Mouse (Mus musculus) T-cell, adult 2 months (primary cell): ENCODE data around the gene Acadl.

ENCODE experiments used
- DNase-seq: peaks from one replicate; pipeline ENCODE4 v3.0.0; 2022; ENCODE audit warnings: low spot score

Acadl gene

DNA sequence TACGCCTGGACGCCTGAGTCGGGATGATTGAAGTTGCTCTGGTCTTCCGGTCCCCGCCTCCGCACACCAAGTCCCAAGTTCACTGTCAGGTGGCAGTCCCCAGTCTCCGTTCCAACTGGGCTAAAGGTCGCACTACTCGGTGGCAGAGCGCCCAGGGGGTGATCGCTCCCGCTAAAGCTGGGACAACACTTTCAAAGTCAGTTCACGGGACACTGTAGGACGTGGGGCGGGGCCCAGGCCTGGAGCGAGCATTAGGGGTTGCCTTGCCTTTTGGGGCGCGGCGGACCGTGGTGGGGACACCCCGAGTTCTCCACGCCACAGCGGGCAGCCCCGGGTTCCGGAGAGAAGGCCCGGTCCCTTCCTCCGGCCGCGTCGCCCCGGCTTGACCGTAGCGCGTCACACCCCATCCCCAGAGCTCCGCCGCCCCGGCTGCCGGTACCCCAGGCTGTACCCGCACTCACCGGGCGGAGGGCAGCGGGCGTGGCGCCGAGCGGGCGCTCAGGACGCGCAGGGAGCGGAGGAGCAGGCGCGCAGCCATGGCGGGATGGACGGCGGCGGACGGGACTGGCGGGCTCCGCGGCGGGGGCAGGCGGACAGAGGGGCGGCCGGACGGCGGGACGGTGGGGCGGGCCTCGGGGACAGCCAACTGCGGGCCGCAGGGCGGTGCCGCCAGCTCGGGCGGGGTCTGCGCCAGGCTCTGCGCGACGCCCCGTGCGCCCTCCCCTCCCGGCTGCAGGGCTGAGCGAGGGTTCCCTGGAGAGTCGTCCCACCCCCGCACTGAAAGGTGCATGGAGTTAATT, at the start of gene Acadl:
Acadl (minus strand) TSS at position 566 of the 800 bp plus-strand sequence.
- DNase-seq: peak; percentile 61

DNA sequence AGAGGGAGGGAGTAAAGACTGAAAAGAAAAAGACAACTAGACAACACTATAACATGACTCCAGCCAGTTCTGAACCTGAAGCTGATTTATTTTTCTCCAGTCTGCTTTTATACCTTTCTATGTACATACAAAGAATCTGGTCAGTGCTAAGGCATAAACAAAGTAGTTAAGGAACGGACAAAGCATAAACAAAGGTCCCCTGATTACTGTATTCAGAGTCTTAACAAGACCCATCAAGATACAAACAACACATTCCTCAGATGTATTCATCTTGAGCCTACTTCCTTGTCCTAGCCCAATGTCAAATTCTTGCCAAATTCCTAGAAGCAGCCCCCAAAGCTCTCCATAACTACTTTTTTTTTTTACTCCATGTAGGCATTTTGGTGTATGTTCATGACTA, 49.2 kb upstream of the Acadl start:
- no peak for DNase-seq

DNA sequence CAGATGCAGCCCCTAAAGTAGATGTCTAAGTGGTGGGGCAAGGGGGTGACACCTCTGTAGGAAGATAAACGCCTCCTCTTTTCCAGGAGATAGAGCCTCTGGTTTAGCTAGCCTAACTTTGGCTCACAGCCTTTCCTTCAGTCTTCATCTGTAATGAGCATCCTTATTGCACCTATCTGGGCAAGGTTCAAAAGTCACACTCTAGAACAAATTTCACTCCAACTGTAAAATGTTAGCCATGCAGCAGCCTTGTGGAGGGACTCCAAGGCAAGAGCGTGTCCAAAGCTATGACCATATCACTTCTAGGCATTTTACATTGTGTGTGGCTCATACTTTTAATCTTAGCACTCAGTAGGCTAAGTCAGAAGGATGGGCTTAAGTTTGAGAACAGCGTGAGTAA, 39.5 kb upstream of the Acadl start:
- DNase-seq: no peak

DNA sequence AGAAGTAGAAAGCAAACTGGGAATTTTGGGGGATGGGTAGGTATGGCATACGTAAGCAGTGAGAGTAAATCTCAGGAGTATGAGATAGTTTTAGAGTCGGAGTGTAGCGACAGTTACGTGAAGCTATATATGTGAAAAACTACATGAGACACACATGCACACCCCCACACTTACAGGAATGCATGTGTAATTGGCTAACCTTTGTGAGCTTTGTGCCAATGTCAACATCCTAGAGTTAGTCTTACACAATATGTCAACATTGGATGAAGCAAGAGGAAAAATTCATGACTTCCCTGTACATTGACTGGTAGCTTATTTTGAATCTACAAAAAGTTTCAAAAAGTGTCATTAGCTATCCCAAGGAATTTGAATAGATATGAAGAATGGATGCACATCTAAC, 37.9 kb upstream of the Acadl start:
- DNase-seq: no peak

DNA sequence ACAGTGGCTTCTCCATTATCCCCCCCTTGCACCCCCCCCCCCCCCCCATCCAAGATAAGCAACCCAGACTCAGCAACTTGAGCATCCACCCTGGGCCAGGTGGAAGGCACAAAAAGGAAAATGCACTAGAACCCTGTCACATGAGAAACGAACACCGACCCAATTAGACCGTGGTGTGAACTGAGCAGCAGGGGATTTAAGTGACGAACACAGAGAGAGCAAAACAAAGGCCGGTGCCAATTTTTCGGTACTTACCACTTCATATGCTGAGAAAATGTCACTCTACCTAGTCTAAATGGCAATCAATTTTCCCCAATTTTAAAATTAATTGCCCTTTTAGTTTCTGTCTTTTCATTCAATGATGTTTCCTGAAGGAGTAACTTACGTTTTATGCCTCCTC, 35.2 kb upstream of the Acadl start:
- no peak for DNase-seq

DNA sequence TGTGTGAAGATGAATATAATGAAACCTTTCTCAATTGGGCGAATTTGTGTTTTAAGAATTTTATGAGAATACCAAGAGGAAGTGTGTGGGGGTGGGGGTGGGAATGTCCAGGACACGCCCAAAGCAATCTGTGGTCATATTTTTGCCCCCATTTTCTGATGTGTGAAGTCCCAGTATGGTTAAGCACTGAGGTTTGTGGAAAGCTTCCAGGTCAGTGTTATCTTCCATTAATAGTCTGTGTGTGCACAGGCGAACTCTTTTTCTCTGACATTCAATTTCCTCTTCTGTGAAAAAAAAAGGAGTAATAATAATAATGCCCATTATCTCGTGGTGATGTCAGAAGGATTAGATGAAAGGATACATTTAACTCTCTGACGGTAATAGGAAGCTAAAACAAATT, 33.5 kb upstream of the Acadl start:
- DNase-seq: no peak

DNA sequence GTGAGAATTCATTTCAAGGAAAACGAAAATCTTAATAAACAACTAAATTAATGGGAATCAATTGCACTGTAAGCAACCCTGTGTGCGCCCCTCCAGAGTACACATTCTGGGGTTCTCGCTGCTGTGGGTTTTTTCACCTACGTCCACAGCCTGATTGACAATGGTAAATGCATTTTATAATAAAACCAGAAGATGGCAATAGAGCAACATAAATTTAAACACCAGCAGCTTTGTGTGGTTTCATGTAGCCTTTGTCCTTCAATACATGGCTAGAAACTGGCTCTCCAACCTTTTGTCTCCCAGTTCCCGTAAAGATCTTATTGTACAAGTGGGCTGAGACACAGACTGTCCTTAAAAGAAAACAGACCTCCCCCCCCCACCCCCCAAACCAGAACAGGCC, 33.0 kb upstream of the Acadl start:
- DNase-seq: peak; percentile 6

DNA sequence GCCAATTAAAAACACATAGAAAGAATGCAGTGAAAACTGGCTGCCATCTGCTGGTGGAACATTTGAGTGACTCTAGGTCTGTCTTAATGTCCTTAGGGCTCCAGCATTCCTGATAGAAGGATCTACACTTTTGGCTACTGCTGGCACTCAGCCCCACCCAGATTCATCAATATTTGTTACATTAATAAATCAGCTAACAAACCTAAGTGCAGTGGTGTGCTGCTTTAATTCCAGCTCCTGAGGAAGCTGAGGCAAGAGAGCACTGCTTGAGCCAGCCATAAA, 32.7 kb upstream of the Acadl start:
- no peak for DNase-seq

DNA sequence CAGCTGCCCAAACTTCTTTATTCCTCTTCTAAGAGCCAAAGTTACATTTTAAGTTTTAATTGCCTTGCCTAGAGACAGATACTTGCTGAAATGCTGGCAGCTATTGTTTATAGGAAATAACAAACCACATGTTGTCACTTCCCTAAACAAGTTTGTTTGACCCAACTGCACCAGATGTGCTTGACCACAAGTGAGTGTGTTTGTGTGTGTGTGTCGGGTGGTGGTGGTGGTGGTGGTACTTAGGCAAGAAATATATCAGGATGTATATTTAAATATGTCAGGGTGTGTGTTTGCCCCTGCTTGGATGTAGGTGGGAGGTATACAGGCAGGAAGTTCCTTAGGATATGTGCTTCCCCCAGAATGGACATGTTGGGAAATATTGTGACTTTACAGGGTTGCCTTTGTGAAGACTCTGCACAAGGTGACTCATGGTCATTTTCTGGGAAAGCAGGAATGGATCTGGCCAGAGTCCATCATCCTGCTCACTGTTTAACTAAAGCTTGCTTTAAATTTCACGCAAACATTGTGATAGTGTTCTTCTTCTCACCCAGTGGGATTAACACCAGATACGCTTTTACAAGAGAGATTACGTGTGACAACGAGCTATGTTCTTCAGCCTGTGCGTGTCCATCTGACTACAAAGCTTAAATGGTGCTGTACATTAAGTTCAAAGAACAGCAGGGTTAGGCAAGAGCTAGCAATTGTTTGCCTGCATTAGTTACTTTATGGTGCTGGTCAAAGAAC, 32.2 kb upstream of the Acadl start:
- DNase-seq: no peak

DNA sequence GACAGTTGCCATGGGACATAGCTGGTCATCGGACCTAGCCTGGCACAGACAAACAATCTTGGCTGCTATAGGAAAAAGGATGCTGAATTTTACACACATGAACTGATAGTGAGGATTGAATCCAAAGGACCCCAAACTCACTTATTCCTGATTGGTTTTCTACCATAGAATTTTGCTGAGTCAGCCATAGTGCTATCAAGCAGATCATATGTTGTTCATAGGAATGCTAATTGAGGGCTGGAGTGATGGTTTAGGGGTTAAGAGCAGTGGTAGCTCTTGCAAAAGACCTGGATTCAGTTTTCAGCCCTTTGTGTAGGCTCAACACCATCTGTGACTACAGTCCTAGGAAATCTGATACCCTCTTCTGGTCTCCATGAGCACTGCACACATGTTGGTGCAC, 24.1 kb upstream of the Acadl start:
- no peak for DNase-seq

DNA sequence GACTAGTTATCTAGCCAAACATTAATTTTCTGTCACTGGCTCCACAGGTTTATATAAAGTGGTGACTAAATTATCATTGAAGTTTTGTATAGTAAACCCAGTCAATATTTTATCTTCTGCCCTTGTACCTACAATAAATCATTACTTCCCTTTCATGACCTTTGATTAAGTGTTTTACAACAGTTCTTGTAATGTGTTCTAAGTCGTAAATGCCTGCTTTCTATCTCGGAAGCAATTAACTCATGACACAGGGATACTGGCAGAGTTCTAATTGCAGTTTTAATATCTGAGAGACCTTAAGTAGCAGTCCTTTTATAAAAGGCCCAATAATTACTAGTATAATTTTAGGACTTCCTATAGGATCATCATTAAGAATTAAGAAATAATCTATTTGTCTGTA, 17.1 kb upstream of the Acadl start:
- DNase-seq: no peak

DNA sequence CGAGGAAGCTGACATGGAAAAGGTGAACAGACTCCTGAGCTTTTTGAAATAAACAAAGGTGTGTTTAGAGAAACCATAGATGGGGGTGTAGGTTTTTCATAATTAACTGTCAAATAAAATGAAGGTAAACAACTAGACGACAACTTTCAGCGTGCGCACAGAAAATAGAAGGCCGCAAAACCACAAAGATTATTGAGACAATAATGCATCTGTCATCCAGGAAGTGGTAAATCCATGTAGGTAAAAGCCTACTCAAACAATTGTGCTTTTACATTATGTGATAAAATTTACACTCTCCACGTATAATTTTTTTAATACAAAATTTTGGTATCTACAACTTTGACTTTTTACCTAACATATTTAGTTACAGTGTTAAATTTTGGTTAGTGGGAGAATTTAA, 11.7 kb upstream of the Acadl start:
- DNase-seq: no peak

DNA sequence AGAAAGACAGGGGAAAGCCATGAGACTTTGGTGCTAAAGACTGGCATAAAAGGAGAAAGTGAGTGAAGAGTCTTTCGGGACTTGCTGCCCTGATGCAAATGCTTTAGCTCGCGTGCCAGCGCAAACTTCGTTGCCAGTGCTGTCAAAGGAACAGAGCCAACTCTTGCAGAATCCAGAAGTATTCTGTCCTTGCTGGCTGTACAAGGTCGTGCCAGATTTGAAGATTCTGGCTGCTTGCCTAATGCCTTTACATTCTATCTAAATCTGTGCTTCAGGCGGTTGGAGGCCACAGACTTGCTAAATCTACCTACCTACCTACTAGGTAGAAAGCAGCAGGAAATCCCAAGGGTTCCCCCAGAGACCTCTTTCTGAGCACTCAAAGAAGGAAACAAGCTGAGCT, 8.5 kb upstream of the Acadl start:
- no peak for DNase-seq

DNA sequence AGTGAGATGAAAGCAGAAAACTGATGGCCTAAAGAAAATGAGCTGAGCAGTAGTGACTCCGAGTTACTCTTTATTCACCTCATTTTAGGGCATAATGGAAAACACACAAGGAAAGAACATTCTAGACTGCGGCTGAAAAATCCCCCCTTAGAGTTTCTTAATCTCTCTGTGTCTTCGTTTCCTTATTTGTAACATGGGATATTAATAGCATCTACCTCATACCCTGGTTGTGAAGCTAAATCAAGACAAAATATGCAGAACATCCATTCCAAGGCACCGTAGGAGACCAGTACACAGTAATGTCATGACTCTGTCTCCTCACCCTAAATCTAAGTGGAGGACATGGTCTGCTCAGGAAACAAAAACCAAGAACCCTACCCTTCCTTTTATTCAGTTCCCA, 2.6 kb upstream of the Acadl start:
- DNase-seq: no peak

DNA sequence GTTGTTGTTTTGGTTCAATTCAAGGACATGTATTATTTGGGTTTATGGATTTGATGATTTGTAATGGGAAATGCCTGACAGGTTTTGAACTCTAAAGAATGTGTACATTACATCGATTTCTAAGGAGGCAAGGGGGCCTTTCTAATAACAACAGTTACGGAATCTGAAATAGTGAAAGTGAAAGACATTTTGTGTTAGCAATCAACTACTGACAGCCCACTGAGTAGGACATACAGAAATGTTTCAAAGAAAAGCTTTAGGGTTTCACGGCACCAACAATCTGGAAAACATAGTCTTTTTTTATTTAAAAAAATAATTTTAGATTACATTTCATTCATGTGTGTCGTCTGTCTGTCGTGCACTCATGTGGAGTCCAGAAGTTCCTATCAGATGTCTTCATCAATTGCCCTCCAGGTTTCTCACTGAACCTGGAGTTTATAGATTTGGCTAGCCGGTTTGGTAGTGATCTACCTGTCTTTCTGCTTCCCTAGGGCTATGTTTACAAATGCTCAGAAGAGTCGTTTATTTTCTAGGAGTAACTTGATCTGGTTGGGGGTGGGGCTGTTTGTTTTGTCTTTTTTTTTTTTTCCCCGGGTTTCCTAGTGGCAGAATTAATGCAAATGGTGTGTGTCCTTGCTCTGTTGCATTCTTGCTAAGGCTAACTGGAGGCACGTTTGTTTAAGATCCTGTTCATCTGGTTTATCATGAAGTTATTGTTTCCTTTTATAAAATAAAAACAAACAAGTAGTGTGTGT, 841 bp upstream of the Acadl start:
- no peak for DNase-seq

DNA sequence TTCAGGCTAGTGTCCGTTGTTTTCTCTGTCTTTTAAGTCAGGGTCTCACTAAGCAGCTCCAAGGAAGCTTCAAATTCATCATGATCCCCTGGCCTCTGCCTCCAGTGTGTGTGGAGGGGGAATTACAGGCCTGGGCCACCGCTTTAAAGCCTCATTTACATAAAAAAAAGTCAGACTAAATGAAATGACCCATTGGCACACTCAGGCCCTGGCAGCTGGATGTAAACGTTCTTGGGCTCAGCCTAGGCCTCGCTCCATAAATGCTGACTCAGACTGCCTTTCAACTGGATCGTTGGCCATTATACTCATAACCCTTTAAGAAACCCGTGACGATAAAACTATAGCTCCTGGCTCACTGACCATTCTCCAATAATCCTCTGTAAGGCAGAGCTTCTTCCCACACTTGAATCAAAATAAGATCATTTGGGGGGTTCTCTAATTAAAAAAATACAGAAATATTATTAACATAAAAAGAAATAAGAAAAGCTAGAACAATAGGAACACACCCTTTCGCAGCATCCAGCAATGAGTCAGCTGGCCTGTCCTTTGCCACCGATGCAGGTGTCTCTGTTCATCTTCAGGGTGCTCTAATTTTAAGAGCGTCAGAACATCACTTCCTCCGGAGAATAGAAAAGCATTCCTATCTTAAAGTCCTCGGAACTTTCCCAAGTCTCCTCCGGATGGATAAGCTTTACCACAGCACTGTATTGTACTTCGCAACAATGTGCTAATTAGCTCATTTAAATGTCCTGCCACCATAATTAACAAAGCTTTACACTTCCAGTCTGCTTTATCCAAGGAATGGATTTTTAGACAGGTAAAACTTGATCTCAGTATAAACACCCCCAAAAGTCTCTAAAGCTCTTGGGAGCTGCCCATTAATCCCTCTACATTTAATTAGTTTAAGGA, 1.1 kb downstream of the Acadl start:
- DNase-seq: no peak

DNA sequence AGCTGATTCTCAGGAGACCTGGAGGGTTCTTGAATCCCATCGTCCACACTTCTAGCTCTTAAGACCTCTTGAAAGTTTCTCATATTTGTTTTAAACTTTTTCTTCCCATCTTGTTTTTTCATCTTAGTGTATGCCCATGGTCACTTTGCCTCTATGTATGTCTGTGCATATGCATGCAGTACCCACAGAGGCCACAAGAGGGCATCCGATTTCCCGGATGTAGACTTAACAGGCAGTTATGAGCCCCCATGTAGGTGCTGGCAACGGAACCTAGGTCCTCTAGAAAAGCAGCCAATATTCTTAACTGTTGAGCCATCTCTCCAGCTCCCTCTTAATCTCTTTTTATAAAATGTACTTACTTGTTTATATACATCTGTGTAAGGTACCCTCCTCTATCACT, 15.6 kb downstream of the Acadl start:
- peak; percentile 15 for DNase-seq

DNA sequence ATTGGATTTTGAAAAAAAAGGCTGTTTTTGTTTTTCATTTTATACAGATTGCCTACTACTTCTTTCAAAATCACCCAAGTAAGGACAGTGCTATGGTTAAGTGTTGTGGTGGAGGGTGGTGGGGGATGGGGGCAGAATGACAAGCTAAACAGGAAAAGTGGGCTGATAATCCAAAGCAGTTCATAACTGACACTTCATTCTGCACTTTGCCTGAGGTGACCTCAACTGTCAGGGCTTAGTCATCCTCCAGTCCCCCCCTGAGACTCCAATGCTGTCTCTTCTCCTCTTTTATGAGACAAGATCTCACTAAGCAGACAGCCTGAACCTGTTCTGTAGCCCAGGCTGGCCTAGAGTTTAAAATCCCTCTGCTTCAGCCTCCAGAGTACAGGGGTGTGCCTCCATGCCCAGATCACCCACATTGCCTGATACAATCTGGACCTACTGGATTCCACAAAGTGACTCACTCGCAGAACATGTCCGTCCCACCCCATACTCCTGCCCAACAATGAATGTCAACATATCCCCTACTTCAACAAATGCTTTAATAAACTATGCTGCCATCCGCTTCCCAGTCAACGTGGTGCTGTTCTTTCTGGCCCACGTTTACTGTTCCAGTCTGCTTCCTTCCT, 17.3 kb downstream of the Acadl start:
- DNase-seq: no peak

DNA sequence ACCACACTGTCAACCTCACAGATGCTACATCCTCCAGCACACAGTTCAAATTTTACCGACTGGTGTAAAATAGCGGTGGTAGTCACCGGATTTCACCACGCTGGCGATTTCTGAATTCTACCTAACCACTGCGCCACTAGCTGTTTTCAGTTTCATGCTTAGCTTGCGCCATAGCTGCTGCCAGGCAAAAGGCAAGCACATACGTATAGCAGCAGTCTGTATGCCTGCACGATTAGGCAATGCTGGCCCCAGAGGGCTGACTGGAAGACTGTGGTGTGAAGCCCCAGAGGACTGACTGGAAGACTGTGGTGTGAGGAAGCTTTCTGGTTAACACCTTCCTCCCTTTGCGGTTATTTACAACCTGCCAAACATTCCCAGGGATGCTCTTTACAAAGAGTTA, 21.1 kb downstream of the Acadl start:
- no peak for DNase-seq

DNA sequence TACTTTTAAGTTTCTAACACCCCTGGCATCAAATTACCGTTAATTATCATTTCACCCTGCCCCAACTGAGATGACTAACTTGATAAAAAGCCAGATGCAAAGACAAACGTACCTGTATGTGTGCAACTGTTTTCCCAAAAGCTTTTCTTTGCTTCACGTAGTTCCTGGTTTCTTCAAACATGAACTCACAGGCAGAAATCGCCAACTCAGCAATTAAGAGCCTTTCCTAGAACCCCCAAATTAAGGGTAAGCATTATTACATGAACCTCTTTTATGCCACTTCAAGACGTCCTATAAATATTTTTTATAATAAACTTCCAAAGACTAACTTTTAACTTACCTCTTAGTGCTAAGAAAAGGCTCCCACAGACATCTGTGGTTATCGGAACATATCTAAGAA, 21.6 kb downstream of the Acadl start:
- DNase-seq: no peak

DNA sequence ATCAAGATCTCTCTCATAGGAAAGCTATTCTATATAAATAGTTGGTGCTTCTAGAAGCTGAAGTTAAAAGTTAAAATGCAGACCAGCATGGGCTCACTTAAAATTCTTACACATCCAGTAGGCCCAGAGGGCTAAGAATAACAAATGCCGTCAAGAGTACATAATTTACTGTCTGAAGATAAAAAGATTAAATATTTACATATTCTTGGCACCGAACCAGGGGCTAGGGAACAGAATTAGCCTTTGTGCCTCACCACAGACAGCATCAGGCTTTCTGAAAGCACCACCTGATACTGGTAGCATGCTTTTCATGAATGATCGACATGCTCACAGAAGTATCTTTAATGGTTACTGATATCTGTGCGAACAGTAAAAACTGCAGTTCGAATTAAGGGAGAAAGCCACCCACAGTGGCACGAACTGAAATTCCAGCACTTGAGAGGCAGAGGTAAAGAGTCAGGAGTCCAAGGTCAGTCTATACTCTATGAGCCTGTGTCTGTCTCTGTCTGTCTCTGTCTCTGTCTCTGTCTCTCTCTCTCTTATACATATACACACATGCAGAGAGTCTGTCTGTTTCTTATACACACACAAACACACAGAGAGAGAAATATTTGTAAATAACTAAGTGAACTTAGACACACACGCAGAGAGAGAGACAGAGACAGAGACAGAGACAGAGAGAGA, 23.2 kb downstream of the Acadl start:
- no peak for DNase-seq
